Mouse (Mus musculus) testis, adult 2 months (tissue): ENCODE data around the gene Zfp423.

Experiments
- CTCF ChIP-seq: fragments of 200-500 bp; IDR thresholded peaks from 2 replicates; pipeline ENCODE4 v1.5.1; 2012; ENCODE audit warnings: low read depth, mild to moderate bottlenecking, inconsistent platforms, low read length, moderate library complexity; ENCODE audit not compliant: control insufficient read depth, insufficient read depth, insufficient replicate concordance
- POLR2A ChIP-seq: fragments of 200-500 bp; IDR thresholded peaks from 2 replicates; pipeline ENCODE4 v1.6.1; 2012; ENCODE audit warnings: low read depth, mild to moderate bottlenecking, inconsistent platforms, low read length, moderate library complexity; ENCODE audit not compliant: control insufficient read depth

DNA sequence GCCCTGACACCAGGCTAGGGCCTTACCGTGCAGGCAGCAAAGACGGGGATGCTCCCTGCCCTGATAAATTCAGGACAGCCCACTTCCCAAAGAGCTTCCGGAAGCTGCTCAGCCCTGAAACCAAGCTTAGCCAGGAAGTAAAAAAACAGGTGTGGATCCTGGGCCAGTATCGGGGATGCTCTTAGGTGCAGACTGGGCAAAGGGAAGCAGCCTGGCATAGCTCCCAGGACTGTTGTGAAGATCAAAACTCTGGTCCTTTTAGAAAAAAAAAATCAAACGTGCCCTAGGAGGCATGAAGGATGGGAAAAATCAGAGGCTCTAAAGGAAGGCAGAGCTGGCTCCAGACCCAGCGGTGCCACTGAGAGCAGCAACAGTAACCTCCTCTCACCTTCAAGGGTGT lies 247.4 kb downstream of the Zfp423 start:
- no peak for TF ChIP-seq POLR2A
- no peak for TF ChIP-seq CTCF
